Mouse (Mus musculus): ENCODE data around the gene Zc3h4. TPM values are rescaled to one million over a fixed set of nuclear protein-coding genes. Genes with fewer than 3 reads are reported as not detected.

The Zc3h4 gene
- polyA plus RNA-seq, 1 experiment from 2014 or later = 20.0 TPM

- no peak overlapping the region for H3K4me3 ChIP-seq (ENCODE audit: low read depth, low read length)
- 93% methylated on average over 3 of the region's 3 CpGs for WGBS
- DNase-seq (ENCODE audit: low spot score) = no peak
These were observed 3.8 kb downstream of the Zc3h4 start for GRCm38 (mm10) chr7:16404315-16405072.

GRCm38 (mm10) chr7:16405073-16405455 is 4.4 kb downstream of the Zc3h4 start:
- no peaks in the 10 kb centered on the region for H3K36me3 ChIP-seq (ENCODE audit: control insufficient read depth, insufficient read depth, low read length)

More at GRCm38 (mm10) chr7:16404315-16405072, 3.8 kb downstream of the Zc3h4 start:
- Histone ChIP-seq H3K27me3 (ENCODE audit: control insufficient read depth, insufficient read depth, low read length) (no peaks in the 10 kb centered on the region), H3K9me3 (ENCODE audit: control insufficient read depth, low read length) (no peaks in the 10 kb centered on the region), H3K4me2 (ENCODE audit: low read depth, severe bottlenecking) (no peak overlapping the region), H3K27ac (replicated peaks; ENCODE audit: low read depth, low read length) (no peak overlapping the region), H3K9ac (ENCODE audit: low read length) (no peak overlapping the region), H3K36me3 (ENCODE audit: control insufficient read depth, insufficient read depth, low read length) (no peaks in the 10 kb centered on the region), H3K4me1 (ENCODE audit: control insufficient read depth, insufficient read depth, low read length) (peaks cover 6% of the 10 kb centered on the region; the same call in 1 of the 2 replicates)
- ATAC-seq (ENCODE audit: insufficient number of reproducible peaks, low FRiP score, low TSS enrichment, low read depth) = no peak

GRCm38 (mm10) chr7:16405516-16406351 is 5.0 kb downstream of the Zc3h4 start:
- 78% methylated on average over 11 of the region's 11 CpGs for WGBS
- DNase-seq (ENCODE audit: low spot score) = no peak
- no peak for ATAC-seq (ENCODE audit: insufficient number of reproducible peaks, low FRiP score, low TSS enrichment, low read depth)
- Histone ChIP-seq H3K9me3 (ENCODE audit: control insufficient read depth, low read length) (no peaks in the 10 kb centered on the region), H3K4me2 (ENCODE audit: low read depth, severe bottlenecking) (no peak overlapping the region), H3K27me3 (ENCODE audit: control insufficient read depth, insufficient read depth, low read length) (no peaks in the 10 kb centered on the region), H3K27ac (replicated peaks; ENCODE audit: low read depth, low read length) (no peak overlapping the region), H3K9ac (ENCODE audit: low read length) (no peak overlapping the region), H3K4me1 (ENCODE audit: control insufficient read depth, insufficient read depth, low read length) (peaks cover 6% of the 10 kb centered on the region; the same call in 1 of the 2 replicates), H3K4me3 (ENCODE audit: low read depth, low read length) (no peak overlapping the region), H3K36me3 (ENCODE audit: control insufficient read depth, insufficient read depth, low read length) (no peaks in the 10 kb centered on the region)

More at GRCm38 (mm10) chr7:16405073-16405455, 4.4 kb downstream of the Zc3h4 start:
- no peak for DNase-seq (ENCODE audit: low spot score)
- Histone ChIP-seq H3K9me3 (ENCODE audit: control insufficient read depth, low read length) (no peaks in the 10 kb centered on the region), H3K4me3 (ENCODE audit: low read depth, low read length) (no peak overlapping the region), H3K27me3 (ENCODE audit: control insufficient read depth, insufficient read depth, low read length) (no peaks in the 10 kb centered on the region), H3K9ac (ENCODE audit: low read length) (no peak overlapping the region), H3K4me2 (ENCODE audit: low read depth, severe bottlenecking) (no peak overlapping the region), H3K27ac (replicated peaks; ENCODE audit: low read depth, low read length) (no peak overlapping the region), H3K4me1 (ENCODE audit: control insufficient read depth, insufficient read depth, low read length) (peaks cover 6% of the 10 kb centered on the region; the same call in 1 of the 2 replicates)
- ATAC-seq (ENCODE audit: insufficient number of reproducible peaks, low FRiP score, low TSS enrichment, low read depth) = no peak
- 76% methylated on average over 2 of the region's 2 CpGs for WGBS

GRCm38 (mm10) chr7:16406978-16407377 is 6.3 kb downstream of the Zc3h4 start:
- Histone ChIP-seq H3K4me2 (ENCODE audit: low read depth, severe bottlenecking) (no peak overlapping the region), H3K4me3 (ENCODE audit: low read depth, low read length) (no peak overlapping the region), H3K27me3 (ENCODE audit: control insufficient read depth, insufficient read depth, low read length) (no peaks in the 10 kb centered on the region), H3K27ac (replicated peaks; ENCODE audit: low read depth, low read length) (no peak overlapping the region), H3K9ac (ENCODE audit: low read length) (no peak overlapping the region), H3K4me1 (ENCODE audit: control insufficient read depth, insufficient read depth, low read length) (peaks cover 6% of the 10 kb centered on the region; the same call in 1 of the 2 replicates), H3K9me3 (ENCODE audit: control insufficient read depth, low read length) (no peaks in the 10 kb centered on the region), H3K36me3 (ENCODE audit: control insufficient read depth, insufficient read depth, low read length) (no peaks in the 10 kb centered on the region)
- ATAC-seq (ENCODE audit: insufficient number of reproducible peaks, low FRiP score, low TSS enrichment, low read depth) (no peak), DNase-seq (ENCODE audit: low spot score) (no peak)
- WGBS = 97% methylated on average over 3 of the region's 3 CpGs

GRCm38 (mm10) chr7:16411100-16411499 is 10.4 kb downstream of the Zc3h4 start:
- DNase-seq (ENCODE audit: low spot score) (no peak), ATAC-seq (ENCODE audit: insufficient number of reproducible peaks, low FRiP score, low TSS enrichment, low read depth) (no peak)
- Histone ChIP-seq H3K9me3 (ENCODE audit: control insufficient read depth, low read length) (no peaks in the 10 kb centered on the region), H3K4me3 (ENCODE audit: low read depth, low read length) (no peak overlapping the region), H3K9ac (ENCODE audit: low read length) (no peak overlapping the region), H3K4me2 (ENCODE audit: low read depth, severe bottlenecking) (no peak overlapping the region), H3K27ac (replicated peaks; ENCODE audit: low read depth, low read length) (no peak overlapping the region), H3K4me1 (ENCODE audit: control insufficient read depth, insufficient read depth, low read length) (peaks cover 3% of the 10 kb centered on the region; the same call in 1 of the 2 replicates), H3K27me3 (ENCODE audit: control insufficient read depth, insufficient read depth, low read length) (no peaks in the 10 kb centered on the region), H3K36me3 (ENCODE audit: control insufficient read depth, insufficient read depth, low read length) (peaks cover 4% of the 10 kb centered on the region; the same call in 1 of the 2 replicates)
- 95% methylated on average over 5 of the region's 5 CpGs for WGBS

GRCm38 (mm10) chr7:16412220-16412896 is 11.6 kb downstream of the Zc3h4 start:
- Histone ChIP-seq H3K27me3 (ENCODE audit: control insufficient read depth, insufficient read depth, low read length) (no peaks in the 10 kb centered on the region), H3K4me2 (ENCODE audit: low read depth, severe bottlenecking) (no peak overlapping the region), H3K36me3 (ENCODE audit: control insufficient read depth, insufficient read depth, low read length) (peaks cover 15% of the 10 kb centered on the region; the same call in 1 of the 2 replicates), H3K9ac (ENCODE audit: low read length) (no peak overlapping the region), H3K4me1 (ENCODE audit: control insufficient read depth, insufficient read depth, low read length) (peaks cover 3% of the 10 kb centered on the region; the same call in 1 of the 2 replicates), H3K4me3 (ENCODE audit: low read depth, low read length) (no peak overlapping the region), H3K9me3 (ENCODE audit: control insufficient read depth, low read length) (no peaks in the 10 kb centered on the region), H3K27ac (replicated peaks; ENCODE audit: low read depth, low read length) (no peak overlapping the region)
- no peak for ATAC-seq (ENCODE audit: insufficient number of reproducible peaks, low FRiP score, low TSS enrichment, low read depth)
- 92% methylated on average over 8 of the region's 8 CpGs for WGBS
- no peak for DNase-seq (ENCODE audit: low spot score)

- DNase-seq (ENCODE audit: low spot score) = no peak
- no peak overlapping the region; the same call in 1 of the 2 replicates for H3K27ac ChIP-seq (replicated peaks; ENCODE audit: low read depth, low read length)
- H3K4me1 ChIP-seq (ENCODE audit: control insufficient read depth, insufficient read depth, low read length) = peaks cover 3% of the 10 kb centered on the region; the same call in 1 of the 2 replicates
- no peak overlapping the region for H3K4me3 ChIP-seq (ENCODE audit: low read depth, low read length)
- no peak overlapping the region for H3K4me2 ChIP-seq (ENCODE audit: low read depth, severe bottlenecking)
- H3K27me3 ChIP-seq (ENCODE audit: control insufficient read depth, insufficient read depth, low read length) = no peaks in the 10 kb centered on the region
- H3K9me3 ChIP-seq (ENCODE audit: control insufficient read depth, low read length) = no peaks in the 10 kb centered on the region
- H3K36me3 ChIP-seq (ENCODE audit: control insufficient read depth, insufficient read depth, low read length) = peaks cover 18% of the 10 kb centered on the region; the same call in 1 of the 2 replicates
- H3K9ac ChIP-seq (ENCODE audit: low read length) = no peak overlapping the region
- ATAC-seq (ENCODE audit: insufficient number of reproducible peaks, low FRiP score, low TSS enrichment, low read depth) = no peak
- 80% methylated on average over 2 of the region's 2 CpGs for WGBS
These were observed 12.2 kb downstream of the Zc3h4 start for GRCm38 (mm10) chr7:16412930-16413329.

- 90% methylated on average over 3 of the region's 3 CpGs for WGBS
- Histone ChIP-seq H3K9ac (ENCODE audit: low read length) (no peak overlapping the region), H3K4me3 (ENCODE audit: low read depth, low read length) (no peak overlapping the region), H3K4me2 (ENCODE audit: low read depth, severe bottlenecking) (no peak overlapping the region), H3K27me3 (ENCODE audit: control insufficient read depth, insufficient read depth, low read length) (no peaks in the 10 kb centered on the region), H3K4me1 (ENCODE audit: control insufficient read depth, insufficient read depth, low read length) (peaks cover 3% of the 10 kb centered on the region; the same call in 1 of the 2 replicates), H3K9me3 (ENCODE audit: control insufficient read depth, low read length) (no peaks in the 10 kb centered on the region), H3K36me3 (ENCODE audit: control insufficient read depth, insufficient read depth, low read length) (peaks cover 33% of the 10 kb centered on the region; the same call in 1 of the 2 replicates), H3K27ac (replicated peaks; ENCODE audit: low read depth, low read length) (no peak overlapping the region)
- no peak for ATAC-seq (ENCODE audit: insufficient number of reproducible peaks, low FRiP score, low TSS enrichment, low read depth)
- no peak for DNase-seq (ENCODE audit: low spot score)
These were observed 14.7 kb downstream of the Zc3h4 start for GRCm38 (mm10) chr7:16415426-16415825.
